Mouse (Mus musculus): ENCODE data around the gene Adam17. TPM values are rescaled to one million over a fixed set of nuclear protein-coding genes. Genes with fewer than 3 reads are reported as not detected.
A peak's percentile ranks its signal among the peaks of the same experiment; 100 is the strongest.

Adam17 gene
- polyA plus RNA-seq, 1 experiment from 2014 or later, result 16.9 TPM

GRCm38 (mm10) chr12:21364624-21365435 lies 8.6 kb downstream of the Adam17 start:
- TF ChIP-seq CTCF (IDR thresholded peaks at IDR 0.05; ENCODE audit: low read depth), result no peak
- no peak for TF ChIP-seq EP300 (optimal IDR thresholded peaks at IDR 0.05)
- WGBS, result 70% methylated on average over 10 of the region's 10 CpGs
- no peak for DNase-seq (ENCODE audit: low spot score)
- Histone ChIP-seq H3K4me1 (replicated peaks; ENCODE audit: control insufficient read depth, insufficient read depth) (no peaks in the 10 kb centered on the region), H3K4me3 (ENCODE audit: low read depth, low read length) (no peak overlapping the region), H3K27me3 (ENCODE audit: control insufficient read depth, insufficient read depth, low read length) (no peaks in the 10 kb centered on the region), H3K27ac (replicated peaks) (0 out of 2 replicates have a peak overlapping the region, but pooled peaks have one; percentile 36), H3K4me2 (replicated peaks; ENCODE audit: low read depth) (no peak overlapping the region), H3K36me3 (ENCODE audit: control insufficient read depth, insufficient read depth, low read length) (no peaks in the 10 kb centered on the region), H3K9ac (ENCODE audit: low read length) (no peak overlapping the region), H3K9me3 (ENCODE audit: control insufficient read depth, low read length) (no peaks in the 10 kb centered on the region)
- ATAC-seq (ENCODE audit: low FRiP score, low TSS enrichment), result no peak

GRCm38 (mm10) chr12:21363195-21363594 lies 10.2 kb downstream of the Adam17 start:
- DNase-seq (ENCODE audit: low spot score), result no peak
- no peaks in the 10 kb centered on the region for H3K36me3 ChIP-seq (ENCODE audit: control insufficient read depth, insufficient read depth, low read length)
- no peaks in the 10 kb centered on the region for H3K9me3 ChIP-seq (ENCODE audit: control insufficient read depth, low read length)
- no peak for ATAC-seq (ENCODE audit: low FRiP score, low TSS enrichment)
- H3K9ac ChIP-seq (ENCODE audit: low read length), result no peak overlapping the region
- 73% methylated on average over 3 of the region's 3 CpGs for WGBS
- no peaks in the 10 kb centered on the region for H3K27me3 ChIP-seq (ENCODE audit: control insufficient read depth, insufficient read depth, low read length)
- H3K27ac ChIP-seq (replicated peaks), result peak overlapping the region; percentile 73
- no peaks in the 10 kb centered on the region for H3K4me1 ChIP-seq (replicated peaks; ENCODE audit: control insufficient read depth, insufficient read depth)
- no peak overlapping the region for H3K4me3 ChIP-seq (ENCODE audit: low read depth, low read length)
- 0 out of 2 replicates have a peak, but pooled peaks have one; percentile 2 for TF ChIP-seq CTCF (IDR thresholded peaks at IDR 0.05; ENCODE audit: low read depth)
- TF ChIP-seq EP300 (optimal IDR thresholded peaks at IDR 0.05), result no peak
- no peak overlapping the region; the same call in 1 of the 2 replicates for H3K4me2 ChIP-seq (replicated peaks; ENCODE audit: low read depth)

GRCm38 (mm10) chr12:21362686-21363085 lies 10.7 kb downstream of the Adam17 start:
- H3K9me3 ChIP-seq (ENCODE audit: control insufficient read depth, low read length), result no peaks in the 10 kb centered on the region
- H3K4me2 ChIP-seq (replicated peaks; ENCODE audit: low read depth), result no peak overlapping the region; the same call in 1 of the 2 replicates
- TF ChIP-seq CTCF (IDR thresholded peaks at IDR 0.05; ENCODE audit: low read depth) (no peak), EP300 (optimal IDR thresholded peaks at IDR 0.05) (no peak)
- H3K4me3 ChIP-seq (ENCODE audit: low read depth, low read length), result no peak overlapping the region
- ATAC-seq (ENCODE audit: low FRiP score, low TSS enrichment) (peak; percentile 85), DNase-seq (ENCODE audit: low spot score) (no peak)
- peak overlapping the region; percentile 73 for H3K27ac ChIP-seq (replicated peaks)
- H3K36me3 ChIP-seq (ENCODE audit: control insufficient read depth, insufficient read depth, low read length), result no peaks in the 10 kb centered on the region
- H3K27me3 ChIP-seq (ENCODE audit: control insufficient read depth, insufficient read depth, low read length), result no peaks in the 10 kb centered on the region
- no peaks in the 10 kb centered on the region for H3K4me1 ChIP-seq (replicated peaks; ENCODE audit: control insufficient read depth, insufficient read depth)
- no peak overlapping the region for H3K9ac ChIP-seq (ENCODE audit: low read length)
- 38% methylated on average over 2 of the region's 2 CpGs for WGBS

GRCm38 (mm10) chr12:21353681-21354080 lies 19.8 kb downstream of the Adam17 start:
- no peak for TF ChIP-seq CTCF (IDR thresholded peaks at IDR 0.05; ENCODE audit: low read depth)
- no peak for TF ChIP-seq EP300 (optimal IDR thresholded peaks at IDR 0.05)
- H3K4me3 ChIP-seq (ENCODE audit: low read depth, low read length), result no peak overlapping the region
- WGBS, result 90% methylated on average over 8 of the region's 8 CpGs
- DNase-seq (ENCODE audit: low spot score) (no peak), ATAC-seq (ENCODE audit: low FRiP score, low TSS enrichment) (no peak)
- no peaks in the 10 kb centered on the region for H3K27me3 ChIP-seq (ENCODE audit: control insufficient read depth, insufficient read depth, low read length)
- H3K4me2 ChIP-seq (replicated peaks; ENCODE audit: low read depth), result no peak overlapping the region
- no peak overlapping the region for H3K9ac ChIP-seq (ENCODE audit: low read length)
- H3K36me3 ChIP-seq (ENCODE audit: control insufficient read depth, insufficient read depth, low read length), result 0 out of 2 replicates have a peak, but pooled peaks cover 9% of the 10 kb centered on the region
- no peaks in the 10 kb centered on the region for H3K4me1 ChIP-seq (replicated peaks; ENCODE audit: control insufficient read depth, insufficient read depth)
- H3K9me3 ChIP-seq (ENCODE audit: control insufficient read depth, low read length), result no peaks in the 10 kb centered on the region
- H3K27ac ChIP-seq (replicated peaks), result no peak overlapping the region

GRCm38 (mm10) chr12:21350113-21350876 lies 23.1 kb downstream of the Adam17 start:
- Histone ChIP-seq H3K36me3 (ENCODE audit: control insufficient read depth, insufficient read depth, low read length) (peaks cover 13% of the 10 kb centered on the region; the same call in 1 of the 2 replicates), H3K4me2 (replicated peaks; ENCODE audit: low read depth) (no peak overlapping the region), H3K9ac (ENCODE audit: low read length) (no peak overlapping the region), H3K9me3 (ENCODE audit: control insufficient read depth, low read length) (no peaks in the 10 kb centered on the region), H3K4me1 (replicated peaks; ENCODE audit: control insufficient read depth, insufficient read depth) (no peaks in the 10 kb centered on the region), H3K4me3 (ENCODE audit: low read depth, low read length) (no peak overlapping the region), H3K27ac (replicated peaks) (no peak overlapping the region), H3K27me3 (ENCODE audit: control insufficient read depth, insufficient read depth, low read length) (no peaks in the 10 kb centered on the region)
- no peak for DNase-seq (ENCODE audit: low spot score)
- no peak for TF ChIP-seq CTCF (IDR thresholded peaks at IDR 0.05; ENCODE audit: low read depth)
- no peak for TF ChIP-seq EP300 (optimal IDR thresholded peaks at IDR 0.05)
- WGBS, result 85% methylated on average over 7 of the region's 7 CpGs
- no peak for ATAC-seq (ENCODE audit: low FRiP score, low TSS enrichment)

Measured in stomach, postnatal 0 days (tissue).